Mouse (Mus musculus) neural tube, embryonic 15.5 days (tissue): ENCODE measurements at regions not wholly inside any gene's neighbourhood (a gene's known extent, or its start where the extent isn't known, plus 50 kb on each side); places are given as distances from the start of the nearest gene placed in this dataset.

ENCODE experiments used
- ATAC-seq: fragments of 200-750 bp; cut with Nextera tagmentation; 2 replicates; pipeline ENCODE4 v1.8.0; 2017; ENCODE audit warnings: mild to moderate bottlenecking, moderate TSS enrichment, moderate library complexity; ENCODE audit not compliant: low FRiP score
- H3K27ac ChIP-seq: fragments of 300-500 bp; sonication (generic); replicated peaks from 2 replicates; pipeline ENCODE4 v1.5.1; 2015; ENCODE audit warnings: mild to moderate bottlenecking, inconsistent platforms
- H3K27me3 ChIP-seq: fragments of 300-500 bp; sonication (generic); replicated peaks from 2 replicates; pipeline ENCODE4 v1.6.1; 2015; ENCODE audit warnings: inconsistent platforms
- H3K36me3 ChIP-seq: fragments of 300-500 bp; sonication (generic); 2 replicates; pipeline ENCODE4 v1.6.1; 2015; ENCODE audit warnings: inconsistent platforms
- H3K4me1 ChIP-seq: fragments of 300-500 bp; sonication (generic); 2 replicates; pipeline ENCODE4 v1.6.1; 2015; ENCODE audit warnings: inconsistent platforms
- H3K4me2 ChIP-seq: fragments of 300-500 bp; sonication (generic); 2 replicates; pipeline ENCODE4 v1.6.1; 2015; ENCODE audit warnings: inconsistent platforms, mild to moderate bottlenecking, moderate library complexity
- H3K4me3 ChIP-seq: fragments of 300-500 bp; sonication (generic); replicated peaks from 2 replicates; pipeline ENCODE4 v1.5.1; 2015; ENCODE audit warnings: mild to moderate bottlenecking, inconsistent platforms
- H3K9ac ChIP-seq: fragments of 300-500 bp; sonication (generic); replicated peaks from 2 replicates; pipeline ENCODE4 v1.6.1; 2015; ENCODE audit warnings: mild to moderate bottlenecking, inconsistent platforms
- H3K9me3 ChIP-seq: fragments of 300-500 bp; sonication (generic); replicated peaks from 2 replicates; pipeline ENCODE4 v1.6.1; 2016; ENCODE audit warnings: inconsistent platforms
- WGBS: fragments of 180-500 bp; shearing (Covaris S2); methylation state at CpG from one replicate; pipeline ENCODE4 v1.1.7; 2015; ENCODE audit warnings: mixed read lengths; 5-methylcytosine and 5-hydroxymethylcytosine counted together

DNA sequence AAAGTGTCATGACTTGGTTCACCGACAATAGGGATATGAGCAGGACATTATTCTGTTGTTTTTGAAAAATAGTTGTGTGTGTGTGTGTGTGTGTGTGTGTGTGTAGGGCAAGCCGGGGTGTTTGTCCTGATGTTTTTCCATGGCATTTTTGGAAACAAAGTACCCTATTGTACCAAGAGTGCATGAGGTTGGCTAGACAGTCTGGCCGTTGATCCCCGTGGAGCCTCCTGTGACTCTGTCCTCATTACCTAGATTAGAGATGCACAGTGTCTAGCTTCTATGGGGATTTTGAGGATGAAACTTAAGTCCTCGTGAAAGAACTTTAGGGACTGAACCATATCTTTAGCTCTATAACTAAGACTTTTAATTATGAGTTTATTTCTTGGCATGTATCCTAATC, 741.9 kb upstream of the Adgrl4 start:
- H3K9me3 ChIP-seq = no peaks in the 10 kb centered on the region
- no peak overlapping the region for H3K9ac ChIP-seq
- no peak overlapping the region for H3K4me2 ChIP-seq
- H3K27me3 ChIP-seq = no peaks in the 10 kb centered on the region
- WGBS = 91% methylated on average over 5 of the region's 5 CpGs
- H3K4me3 ChIP-seq = no peak overlapping the region
- H3K4me1 ChIP-seq = no peaks in the 10 kb centered on the region
- no peaks in the 10 kb centered on the region for H3K36me3 ChIP-seq
- H3K27ac ChIP-seq = no peak overlapping the region
- ATAC-seq = no peak

DNA sequence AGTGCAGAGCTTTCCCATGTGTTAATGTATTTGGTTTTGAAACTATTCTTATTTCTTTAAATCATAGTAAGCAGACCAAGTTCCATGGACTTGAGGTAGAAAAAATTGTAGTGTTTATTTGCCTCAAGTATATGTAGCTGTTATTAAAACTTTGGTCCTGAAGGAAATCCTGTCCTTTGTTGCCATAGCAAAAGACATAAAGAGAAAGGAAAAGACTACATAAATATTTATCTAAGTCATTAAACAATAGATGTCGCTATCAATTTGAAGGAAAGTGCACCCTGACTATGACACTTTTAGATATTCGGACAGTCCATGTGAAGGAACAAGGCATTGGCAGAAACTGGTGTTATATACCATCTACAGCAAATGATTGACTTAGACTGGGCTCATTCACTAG, 737.7 kb upstream of the Adgrl4 start:
- no peak overlapping the region for H3K4me2 ChIP-seq
- no peak overlapping the region for H3K9ac ChIP-seq
- no peaks in the 10 kb centered on the region for H3K4me1 ChIP-seq
- H3K4me3 ChIP-seq = no peak overlapping the region
- H3K27ac ChIP-seq = no peak overlapping the region
- no peaks in the 10 kb centered on the region for H3K27me3 ChIP-seq
- H3K36me3 ChIP-seq = no peaks in the 10 kb centered on the region
- ATAC-seq = no peak
- 76% methylated on average over 2 of the region's 2 CpGs for WGBS
- H3K9me3 ChIP-seq = no peaks in the 10 kb centered on the region
